Mouse (Mus musculus) embryonic fibroblast, embryonic 13.5 days (primary cell): ENCODE measurements at regions not wholly inside any gene's neighbourhood (a gene's known extent, or its start where the extent isn't known, plus 50 kb on each side); places are given as distances from the start of the nearest gene placed in this dataset.

Experiments used
- CTCF ChIP-seq: IDR thresholded peaks from 2 replicates; pipeline ENCODE4 v1.5.1; 2011; ENCODE audit warnings: mild to moderate bottlenecking, control low read depth, low read length, moderate library complexity, borderline replicate concordance; ENCODE audit not compliant: insufficient read depth
- POLR2A ChIP-seq: IDR thresholded peaks from 2 replicates; pipeline ENCODE4 v1.6.1; 2011; ENCODE audit warnings: low read depth, mild to moderate bottlenecking, control low read depth, low read length, moderate library complexity

DNA sequence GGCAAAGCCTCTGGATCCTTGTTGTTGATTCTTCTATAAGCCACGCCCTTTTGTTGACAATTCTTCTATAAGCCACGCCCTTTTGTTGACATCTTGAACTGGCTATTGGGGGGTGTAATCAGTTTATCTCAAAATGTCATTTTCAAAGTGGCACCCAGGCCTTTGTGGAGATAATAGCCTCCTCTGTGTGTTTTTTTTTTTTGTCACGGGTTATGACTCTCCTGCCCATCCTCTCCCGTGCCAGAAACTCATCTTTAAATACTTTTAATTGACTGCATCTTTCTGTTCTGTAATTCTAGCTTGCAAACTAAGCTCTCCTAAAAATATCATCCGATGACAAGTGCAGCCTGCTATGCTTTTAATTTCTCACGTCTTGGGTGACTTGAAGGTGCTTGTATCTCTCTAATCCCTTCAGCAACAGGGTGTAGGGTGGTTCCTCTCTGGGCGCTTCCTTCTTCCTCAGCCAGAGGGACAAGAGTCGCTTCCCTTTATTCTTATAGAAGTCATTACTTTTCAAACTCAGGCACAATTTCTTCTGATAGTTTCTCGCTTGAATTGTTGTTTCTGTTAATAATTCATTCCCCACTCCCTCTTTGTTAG lies 77.0 kb upstream of the Slc38a2 start:
- TF ChIP-seq POLR2A: no peak
- TF ChIP-seq CTCF: no peak
